Mouse (Mus musculus) ES-E14 (cell line): ENCODE data around the gene Gdf11. TPM values are rescaled to one million over a fixed set of nuclear protein-coding genes. Genes with fewer than 3 reads are reported as not detected.

Source experiments
- DNase-seq: peaks from one replicate; pipeline ENCODE4 v3.0.0-alpha.2; 2013; ENCODE audit warnings: low read depth, low spot score
- H3K27ac ChIP-seq: 2 replicates; pipeline ENCODE4 v1.5.1; 2012; ENCODE audit warnings: low read depth, mild to moderate bottlenecking, low read length, moderate library complexity, mixed read lengths; ENCODE audit not compliant: poor library complexity, insufficient read depth, severe bottlenecking
- H3K36me3 ChIP-seq: 2 replicates; pipeline ENCODE4 v1.6.1; 2012; ENCODE audit warnings: mild to moderate bottlenecking, low read length, moderate library complexity, mixed read lengths; ENCODE audit not compliant: control insufficient read depth, poor library complexity, insufficient read depth, severe bottlenecking
- H3K4me1 ChIP-seq, 2 experiments: fragments of 150-350 bp in 1 of 2; sonication (generic) in 1 of 2; 2 replicates each; pipeline ENCODE4 v1.6.1; 2012; ENCODE audit warnings: low read length in 2 of 2, mild to moderate bottlenecking in 1 of 2, mixed read lengths in 1 of 2; ENCODE audit not compliant: control insufficient read depth in 2 of 2, insufficient read depth in 2 of 2, poor library complexity in 1 of 2
- H3K4me3 ChIP-seq, 2 experiments: fragments of 150-350 bp in 1 of 2; sonication (generic) in 1 of 2; 2 replicates each; pipeline ENCODE4 v1.5.1; 2012; ENCODE audit warnings: low read length in 2 of 2, low read depth in 1 of 2, mild to moderate bottlenecking in 1 of 2, mixed read lengths in 1 of 2; ENCODE audit not compliant: insufficient read depth in 1 of 2, poor library complexity in 1 of 2, severe bottlenecking in 1 of 2
- H3K9ac ChIP-seq: 2 replicates; pipeline ENCODE4 v1.6.1; 2012; ENCODE audit warnings: low read depth, mild to moderate bottlenecking, low read length, mixed read lengths; ENCODE audit not compliant: poor library complexity, insufficient read depth, severe bottlenecking
- H3K9me3 ChIP-seq: fragments of 150-350 bp; sonication (generic); 2 replicates; pipeline ENCODE4 v1.6.1; 2012; ENCODE audit warnings: low read depth, mild to moderate bottlenecking, low read length; ENCODE audit not compliant: control insufficient read depth, insufficient read depth
- CHD2 ChIP-seq: IDR thresholded peaks from 2 replicates; pipeline ENCODE4 v1.6.1; 2014; ENCODE audit warnings: mild to moderate bottlenecking, low read depth, low read length, inconsistent platforms
- HCFC1 ChIP-seq: IDR thresholded peaks from 2 replicates; pipeline ENCODE4 v1.6.1; 2012; ENCODE audit warnings: low read length, inconsistent platforms, borderline replicate concordance; ENCODE audit not compliant: insufficient read depth
- MAFK ChIP-seq: IDR thresholded peaks from 2 replicates; pipeline ENCODE4 v1.6.1; 2014; ENCODE audit warnings: mild to moderate bottlenecking, low read depth, low read length, inconsistent platforms; ENCODE audit not compliant: insufficient read depth
- ZC3H11A ChIP-seq: IDR thresholded peaks from 2 replicates; pipeline ENCODE4 v1.6.1; 2012; ENCODE audit warnings: low read depth, mild to moderate bottlenecking, inconsistent platforms, low read length, borderline replicate concordance
- ZNF384 ChIP-seq: IDR thresholded peaks from 2 replicates; pipeline ENCODE4 v1.6.1; 2012; ENCODE audit warnings: low read depth, low read length, inconsistent platforms
- in situ Hi-C, 2 experiments: fragments of 600-800 bp; cut with MboI; formaldehyde crosslinking; loops; one replicate each; pipeline ENCODE4 v1.15.1; 2025; ENCODE audit warnings: low sequenced_read_pairs in 2 of 2, inconsistent platforms in 1 of 2; ENCODE audit not compliant: unreplicated experiment in 2 of 2
- total RNA-seq: library from RNA; depleted of rRNA; stranded (reverse); fragments of 300-350 nt; gene quantifications from 2 replicates; pipeline ENCODE4 v1.2.3, GENCODE M21; 2012

Gene Gdf11
- total RNA-seq, 1 experiment, result 4.6 TPM

DNA sequence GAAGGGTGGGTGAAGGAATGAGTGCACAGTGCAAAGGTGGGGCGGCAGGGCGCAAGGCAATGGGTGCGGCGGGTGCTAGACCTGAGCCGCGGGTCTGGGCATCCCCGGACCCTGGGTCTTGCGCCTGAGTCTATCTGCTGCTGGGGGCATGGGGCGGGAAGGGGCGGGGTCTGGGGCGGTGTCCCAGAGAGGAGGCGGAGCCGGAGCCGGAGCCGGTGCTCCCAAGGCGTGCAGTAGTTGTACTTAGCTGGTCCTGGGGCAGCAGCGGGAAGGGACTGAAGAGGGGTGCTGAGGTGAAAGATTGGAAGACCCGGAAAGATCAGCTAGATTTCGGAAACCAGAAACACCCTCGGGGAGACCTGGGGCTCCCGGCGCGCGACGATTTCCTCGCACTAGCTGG lies 42.1 kb upstream of the Gdf11 start, which contains the start of gene Itga7:
Itga7 (plus strand) TSS at position 245 of the 400 bp plus-strand sequence.
- peak within 1 kb of the TSS; percentile 63 to 78 for H3K4me3 ChIP-seq
- TF ChIP-seq CHD2 (no peak), MAFK (no peak), ZNF384 (no peak), ZC3H11A (no peak), HCFC1 (no peak)
- peaks cover 0 to 2% of the 10 kb centered on the region in 2 experiments; a peak in 1 of 4 replicates for H3K4me1 ChIP-seq
- no peak within 1 kb of the TSS for H3K27ac ChIP-seq
- peak; percentile 62 for DNase-seq
- H3K36me3 ChIP-seq, result no peaks in the 10 kb centered on the region
- H3K9me3 ChIP-seq, result no peaks in the 10 kb centered on the region
- in situ Hi-C loops, result no loop called here
- H3K9ac ChIP-seq, result peak within 1 kb of the TSS; percentile 46

DNA sequence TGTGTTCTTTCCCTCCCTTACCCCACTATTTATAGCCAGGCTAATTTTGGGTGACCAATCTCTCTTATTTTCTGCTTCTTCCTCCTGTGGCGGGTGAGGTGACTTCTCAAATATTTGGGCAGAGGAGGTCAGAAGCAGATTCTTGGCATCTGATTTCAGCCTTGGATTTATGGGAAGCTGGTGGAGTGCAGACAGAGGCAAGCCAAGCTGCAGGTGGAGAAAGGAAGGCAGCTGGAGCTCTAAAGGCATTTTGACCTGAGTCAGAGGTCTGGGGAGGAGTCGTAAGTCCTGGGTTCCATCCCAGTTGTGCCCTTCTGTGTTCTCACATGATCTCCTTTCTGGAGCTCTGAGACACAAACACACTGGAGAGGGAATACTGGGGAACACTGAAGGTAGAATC lies 39.9 kb upstream of the Gdf11 start:
- peaks cover 0 to 2% of the 10 kb centered on the region in 2 experiments; a peak in 1 of 4 replicates for H3K4me1 ChIP-seq
- no peaks in the 10 kb centered on the region for H3K9me3 ChIP-seq
- TF ChIP-seq ZC3H11A (no peak), HCFC1 (no peak), ZNF384 (no peak), MAFK (no peak), CHD2 (no peak)
- in situ Hi-C loops, result no loop called here
- DNase-seq, result no peak
- no peak overlapping the region for H3K27ac ChIP-seq
- H3K4me3 ChIP-seq, result no peak overlapping the region
- H3K9ac ChIP-seq, result no peak overlapping the region
- no peaks in the 10 kb centered on the region for H3K36me3 ChIP-seq

DNA sequence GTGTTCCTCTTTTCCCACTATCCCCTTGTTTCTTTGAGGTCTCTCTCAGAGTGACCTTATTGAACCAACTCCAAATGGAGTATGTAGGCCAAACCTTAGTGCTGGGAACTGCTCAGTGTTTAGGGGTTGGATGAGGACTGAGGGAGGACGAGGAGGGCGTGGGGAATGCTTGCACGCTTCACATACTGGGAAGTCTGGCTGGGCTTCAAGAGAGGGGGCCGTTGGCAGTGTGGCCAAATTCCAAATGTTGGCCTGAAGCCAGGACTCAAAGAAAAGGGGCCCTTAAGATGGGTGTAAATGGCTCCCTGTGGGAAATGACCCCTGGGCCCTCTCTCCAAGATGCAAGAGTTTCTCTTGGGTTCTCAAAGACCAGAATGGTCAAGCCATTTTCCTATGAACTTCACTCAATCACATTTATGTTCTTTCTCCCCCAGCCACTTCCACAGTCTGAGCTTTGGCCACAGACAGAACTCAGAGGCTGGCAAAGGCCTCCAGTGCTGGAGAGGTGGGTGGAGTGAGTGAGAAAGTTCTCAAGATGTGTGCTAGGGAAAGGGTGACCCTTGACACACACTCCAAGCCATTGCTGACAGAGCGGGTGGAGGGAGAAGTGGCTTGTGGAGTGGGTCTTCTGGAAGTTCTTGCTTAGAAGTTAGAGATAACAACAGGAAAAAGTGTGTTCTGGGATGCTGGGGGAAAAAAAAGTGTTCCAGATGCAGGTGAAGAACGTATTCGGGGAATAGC lies 38.3 kb upstream of the Gdf11 start:
- no peaks in the 10 kb centered on the region for H3K36me3 ChIP-seq
- no peak for DNase-seq
- peaks cover 0 to 2% of the 10 kb centered on the region in 2 experiments; a peak in 1 of 4 replicates for H3K4me1 ChIP-seq
- TF ChIP-seq MAFK (no peak), CHD2 (no peak), ZC3H11A (no peak), HCFC1 (no peak), ZNF384 (no peak)
- in situ Hi-C loops, result no loop called here
- no peak overlapping the region for H3K27ac ChIP-seq
- H3K4me3 ChIP-seq, result no peak overlapping the region
- H3K9me3 ChIP-seq, result no peaks in the 10 kb centered on the region
- no peak overlapping the region for H3K9ac ChIP-seq

- no peak overlapping the region for H3K27ac ChIP-seq
- H3K36me3 ChIP-seq, result no peaks in the 10 kb centered on the region
- H3K4me3 ChIP-seq, result no peak overlapping the region
- H3K9ac ChIP-seq, result no peak overlapping the region
- TF ChIP-seq CHD2 (no peak), ZC3H11A (no peak), HCFC1 (no peak), ZNF384 (no peak), MAFK (no peak)
- in situ Hi-C loops, result no loop called here
- DNase-seq, result no peak
- H3K4me1 ChIP-seq, result peaks cover 0 to 3% of the 10 kb centered on the region in 2 experiments; a peak in 1 of 4 replicates
- H3K9me3 ChIP-seq, result no peaks in the 10 kb centered on the region
Measured at GRCm38 (mm10) chr10:128928356-128928755, 36.8 kb upstream of the Gdf11 start.

DNA sequence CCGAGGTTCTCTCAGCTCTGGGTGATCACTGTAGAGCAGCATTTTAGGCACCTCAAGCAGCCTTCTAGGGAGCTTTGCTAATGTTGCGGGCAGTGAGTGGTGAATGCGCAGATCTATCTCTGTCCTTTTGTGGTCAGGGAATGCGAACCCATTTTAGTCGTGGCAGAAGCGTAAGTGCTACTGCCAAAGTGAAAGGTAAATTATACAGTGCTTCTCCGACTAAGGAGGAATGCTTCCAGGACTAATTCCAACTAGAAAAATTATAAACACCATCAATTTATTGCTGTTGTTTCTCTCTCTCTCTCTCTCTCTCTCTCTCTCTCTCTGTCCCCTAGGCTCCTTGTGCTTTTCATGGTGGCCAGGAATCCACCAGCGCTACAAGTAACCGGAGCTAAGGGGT lies 32.4 kb upstream of the Gdf11 start, which contains the start of gene Bloc1s1:
Bloc1s1 (minus strand) TSS at position 101 of the 400 bp plus-strand sequence.
- H3K9ac ChIP-seq, result peak within 1 kb of the TSS; percentile 90
- H3K36me3 ChIP-seq, result no peaks in the 10 kb centered on the region
- DNase-seq, result no peak
- in situ Hi-C loops, result no loop called here
- H3K4me1 ChIP-seq, result peaks cover 0 to 17% of the 10 kb centered on the region in 2 experiments; a peak in 2 of 4 replicates
- no peak for TF ChIP-seq HCFC1
- no peak for TF ChIP-seq ZNF384
- TF ChIP-seq CHD2, result no peak
- TF ChIP-seq ZC3H11A, result no peak
- no peak for TF ChIP-seq MAFK
- H3K27ac ChIP-seq, result peak within 1 kb of the TSS; percentile 69
- no peaks in the 10 kb centered on the region for H3K9me3 ChIP-seq
- H3K4me3 ChIP-seq, result peak within 1 kb of the TSS; percentile 76 to 95
